Mouse (Mus musculus): ENCODE data around the gene Pde4a.

Gene Pde4a

DNA sequence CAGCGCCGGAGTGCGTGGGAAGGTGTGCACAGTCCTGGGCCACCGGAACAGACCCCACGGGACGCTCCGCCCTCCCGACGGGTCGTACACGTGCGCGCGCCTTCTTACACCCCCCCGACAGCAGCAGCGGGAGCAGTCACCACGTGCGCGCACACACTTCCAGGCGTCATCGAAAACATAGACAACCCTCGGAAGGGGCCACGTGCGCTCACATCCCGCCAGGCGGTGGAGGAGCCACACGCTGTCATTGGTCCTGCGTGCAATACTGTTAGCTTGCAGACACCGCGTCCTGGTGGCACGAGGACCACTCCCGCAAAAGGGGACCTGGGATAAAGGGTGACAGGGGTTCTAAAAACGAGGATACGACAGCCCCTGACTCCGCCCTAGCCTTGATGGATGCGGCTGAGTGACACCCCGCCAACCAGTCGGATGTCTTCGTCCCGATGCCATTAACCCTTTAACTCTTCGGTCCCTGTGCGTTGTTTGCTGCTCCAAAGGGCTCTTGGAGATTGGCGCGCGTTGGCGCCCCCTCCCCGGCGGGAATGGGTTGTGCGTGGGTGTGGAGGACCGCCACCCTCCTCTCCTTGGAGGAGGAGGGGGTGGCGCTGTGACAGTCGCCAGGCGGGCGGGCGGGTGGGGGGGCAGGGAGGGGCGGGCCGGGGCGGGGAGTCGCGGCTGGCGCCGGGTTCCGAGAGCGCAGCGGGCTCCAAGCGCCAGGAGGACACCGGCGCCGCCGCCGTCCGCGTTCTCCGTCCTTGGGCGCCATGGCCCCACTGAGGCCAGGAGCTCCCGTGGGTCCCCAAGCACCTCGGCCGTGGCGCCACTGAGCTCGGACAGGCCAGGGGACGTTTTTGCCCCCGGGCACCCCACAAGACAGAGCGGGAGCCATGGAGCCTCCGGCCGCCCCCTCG is at the start of gene Pde4a:
Gene Pde4a (plus strand): TSS at position 674 of the 911 bp plus-strand sequence.
- ATAC-seq (ENCODE audit: insufficient number of reproducible peaks, low FRiP score, low TSS enrichment), result no peak

DNA sequence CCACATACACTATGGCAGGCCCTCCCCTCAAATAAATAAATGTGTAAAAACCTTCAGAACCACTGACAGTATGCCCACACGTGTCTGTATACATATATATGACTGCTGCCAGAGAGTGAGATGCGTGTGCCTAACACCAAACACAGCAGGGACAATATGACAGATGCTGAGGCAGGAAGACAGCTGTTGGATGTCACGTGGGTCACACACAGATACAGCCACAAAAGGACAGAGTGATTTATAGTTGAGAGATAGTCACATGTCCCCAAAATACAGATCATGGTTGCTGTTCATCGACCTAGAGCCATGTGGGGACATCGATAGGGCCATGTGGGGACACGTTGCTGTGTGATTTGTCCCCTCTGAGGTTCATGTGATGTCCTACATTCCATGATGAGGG is 48.4 kb upstream of the Pde4a start:
- no peak for ATAC-seq (ENCODE audit: insufficient number of reproducible peaks, low FRiP score, low TSS enrichment)

DNA sequence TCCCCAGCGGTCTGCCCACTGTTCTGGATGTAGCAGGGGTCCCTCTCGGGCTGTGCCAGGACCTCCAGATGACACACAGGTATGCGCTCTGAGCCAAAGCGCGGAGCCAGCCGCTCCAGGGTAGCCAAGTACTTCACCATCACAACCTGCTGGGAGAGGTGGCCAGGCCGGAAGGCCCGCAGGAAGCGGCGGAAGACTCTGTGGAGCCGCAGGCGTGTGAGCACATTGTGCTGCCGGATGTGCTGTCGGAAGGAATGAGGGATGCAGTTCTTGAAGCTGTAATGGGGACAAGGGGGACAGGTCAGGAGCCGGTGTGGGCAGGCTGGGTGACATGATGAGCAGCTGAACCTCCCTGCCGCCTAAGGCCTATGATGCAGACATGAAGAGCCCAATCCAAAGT is 44.0 kb upstream of the Pde4a start:
- no peak for ATAC-seq (ENCODE audit: insufficient number of reproducible peaks, low FRiP score, low TSS enrichment)

DNA sequence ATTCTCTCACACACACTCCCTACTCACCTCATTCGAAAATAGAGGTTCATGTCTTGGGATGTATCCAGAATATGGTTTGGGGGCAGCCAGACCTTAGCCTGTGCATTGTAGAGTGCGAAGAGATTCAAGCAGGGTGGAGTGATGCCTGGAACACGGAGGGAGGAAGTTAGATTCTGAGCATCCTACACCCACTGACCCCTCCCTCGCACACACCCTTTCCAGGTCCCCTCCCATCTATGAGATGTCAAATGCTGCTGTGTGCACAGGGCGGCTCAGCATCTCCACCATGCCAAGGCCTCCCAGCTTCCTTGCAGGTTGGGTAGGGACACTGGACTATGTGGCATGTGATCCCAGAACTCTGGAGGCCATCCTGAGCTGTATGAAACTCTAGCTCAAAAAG is 40.7 kb upstream of the Pde4a start:
- ATAC-seq (ENCODE audit: insufficient number of reproducible peaks, low FRiP score, low TSS enrichment), result no peak

DNA sequence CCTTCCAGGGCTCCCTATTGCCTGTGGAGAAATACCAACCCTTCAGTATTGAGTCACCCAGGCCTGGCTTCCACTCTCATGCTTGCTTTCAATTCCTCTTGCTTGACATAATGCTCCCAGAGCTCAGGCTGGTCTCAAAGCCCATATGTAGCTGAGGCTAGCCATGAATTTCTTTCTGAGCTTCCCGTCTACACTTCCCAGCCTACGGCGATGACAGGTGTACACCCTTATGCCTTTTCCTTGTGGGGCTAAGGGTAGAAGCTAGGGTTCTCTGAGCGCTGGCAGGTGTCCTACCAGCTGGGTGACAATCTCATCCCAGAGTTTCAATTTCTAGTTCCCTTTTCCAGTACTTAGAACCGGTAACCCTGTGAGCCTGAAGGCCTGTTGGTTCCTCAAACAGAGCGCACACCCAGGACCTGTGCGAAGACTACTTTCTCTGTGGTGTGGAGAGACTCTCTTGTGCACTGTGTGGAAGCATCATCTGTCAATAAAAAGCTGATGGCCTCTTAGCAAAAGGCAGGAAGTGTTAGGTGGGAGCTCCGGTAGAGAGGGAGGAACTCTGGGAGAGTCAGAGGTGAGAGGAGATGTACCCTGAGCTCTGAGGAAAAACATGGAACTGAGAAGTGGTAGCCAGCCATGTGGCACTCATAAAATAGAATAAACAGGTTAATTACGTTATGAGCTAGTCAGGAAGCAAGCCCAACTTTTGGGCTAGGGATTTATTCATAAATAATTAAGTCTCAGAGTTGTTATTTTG is 39.8 kb upstream of the Pde4a start:
- no peak for ATAC-seq (ENCODE audit: insufficient number of reproducible peaks, low FRiP score, low TSS enrichment)

DNA sequence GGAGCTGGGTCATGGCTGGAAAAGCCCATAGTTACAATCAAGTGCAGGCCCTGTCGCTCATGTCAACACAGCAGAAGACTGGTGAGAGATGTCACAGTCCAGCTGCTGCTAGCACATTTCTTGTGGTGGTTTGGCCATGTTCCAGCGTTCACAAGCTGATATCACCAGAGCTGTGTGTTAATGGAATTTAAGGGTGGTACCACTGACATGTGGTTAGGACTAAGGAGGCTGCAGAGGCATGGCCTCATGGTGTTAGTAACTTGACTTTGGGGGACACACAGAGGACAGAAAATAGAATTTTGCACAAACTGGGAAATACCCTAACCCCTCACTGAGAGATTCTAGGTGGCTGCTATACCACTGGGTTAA is 39.3 kb upstream of the Pde4a start:
- no peak for ATAC-seq (ENCODE audit: insufficient number of reproducible peaks, low FRiP score, low TSS enrichment)

DNA sequence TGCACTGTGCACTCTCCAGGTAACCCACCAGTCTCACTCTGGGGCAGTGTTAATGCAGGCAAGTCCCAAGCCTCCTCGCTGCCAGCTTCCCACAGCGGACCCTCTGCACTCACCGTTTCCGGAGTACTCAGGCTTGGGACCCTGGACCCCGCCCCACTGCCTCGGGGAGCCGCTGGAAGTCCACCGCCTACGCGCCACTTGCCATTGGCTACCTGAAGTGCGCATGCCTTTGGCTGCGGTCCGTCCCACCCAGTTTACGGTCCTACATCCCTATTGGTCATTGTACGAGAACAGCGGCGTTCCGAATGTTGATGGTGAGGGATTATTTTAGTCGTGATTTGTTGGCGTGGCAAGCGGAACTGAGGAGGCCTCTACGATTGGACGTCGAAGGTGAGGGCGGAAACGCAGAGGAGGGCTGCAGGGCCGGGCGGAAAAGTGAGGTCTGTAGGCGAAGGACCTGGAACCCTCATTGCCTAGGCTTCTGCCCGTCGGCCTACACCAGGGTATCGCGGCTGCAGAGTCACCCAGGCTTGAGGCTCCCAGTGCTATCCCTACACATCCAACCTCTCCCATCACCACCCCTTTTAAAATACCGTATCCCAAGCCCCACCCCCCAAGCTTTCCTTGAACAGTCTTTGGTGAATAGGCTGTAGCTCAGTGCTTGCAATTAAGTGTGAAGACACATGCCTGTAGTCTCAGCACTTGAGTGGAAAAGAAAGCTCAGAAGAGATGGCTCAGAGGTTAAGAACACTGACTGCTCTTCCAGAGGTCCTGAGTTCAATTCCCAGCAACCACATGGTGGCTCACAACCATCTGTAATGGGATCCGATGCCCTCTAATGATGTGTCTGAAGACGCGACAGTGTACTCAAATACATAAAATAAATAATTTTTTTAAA is 34.2 kb upstream of the Pde4a start, which contains the start of gene Tyk2:
Gene Tyk2 (minus strand): TSS at position 185 of the 898 bp plus-strand sequence.
- ATAC-seq (ENCODE audit: insufficient number of reproducible peaks, low FRiP score, low TSS enrichment), result peak; percentile 98

DNA sequence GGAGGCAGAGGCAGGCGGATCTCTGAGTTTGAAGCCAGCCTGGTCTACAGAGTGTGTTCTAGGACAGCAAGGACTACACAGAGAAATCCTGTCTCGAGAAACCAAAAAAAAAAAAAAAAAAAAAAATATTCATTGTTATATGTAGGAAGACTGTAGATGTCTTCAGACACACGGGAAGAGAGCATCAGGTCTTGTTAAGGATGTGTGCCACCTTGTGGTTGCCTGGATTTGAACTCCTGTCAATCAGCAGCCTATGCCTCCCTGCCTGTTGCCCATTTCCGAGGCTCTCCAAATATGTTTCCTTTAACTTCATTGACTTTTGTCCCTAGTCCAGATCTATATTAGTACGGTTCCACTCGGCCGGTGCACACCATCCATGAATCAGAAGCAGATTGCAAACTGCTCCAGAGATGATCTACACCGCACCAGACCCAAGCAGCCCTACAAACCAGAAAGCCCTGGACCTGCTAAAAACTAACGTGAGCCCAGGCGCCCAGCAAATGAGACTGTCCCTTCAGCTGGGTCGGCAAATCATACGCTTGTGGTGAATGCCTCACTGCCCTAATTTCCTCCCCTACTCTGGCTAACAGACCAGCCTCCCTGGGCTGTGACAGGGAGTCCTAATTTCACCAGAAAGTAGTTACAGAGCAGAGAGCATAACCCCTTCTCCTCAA is 33.3 kb upstream of the Pde4a start:
- ATAC-seq (ENCODE audit: insufficient number of reproducible peaks, low FRiP score, low TSS enrichment), result no peak

DNA sequence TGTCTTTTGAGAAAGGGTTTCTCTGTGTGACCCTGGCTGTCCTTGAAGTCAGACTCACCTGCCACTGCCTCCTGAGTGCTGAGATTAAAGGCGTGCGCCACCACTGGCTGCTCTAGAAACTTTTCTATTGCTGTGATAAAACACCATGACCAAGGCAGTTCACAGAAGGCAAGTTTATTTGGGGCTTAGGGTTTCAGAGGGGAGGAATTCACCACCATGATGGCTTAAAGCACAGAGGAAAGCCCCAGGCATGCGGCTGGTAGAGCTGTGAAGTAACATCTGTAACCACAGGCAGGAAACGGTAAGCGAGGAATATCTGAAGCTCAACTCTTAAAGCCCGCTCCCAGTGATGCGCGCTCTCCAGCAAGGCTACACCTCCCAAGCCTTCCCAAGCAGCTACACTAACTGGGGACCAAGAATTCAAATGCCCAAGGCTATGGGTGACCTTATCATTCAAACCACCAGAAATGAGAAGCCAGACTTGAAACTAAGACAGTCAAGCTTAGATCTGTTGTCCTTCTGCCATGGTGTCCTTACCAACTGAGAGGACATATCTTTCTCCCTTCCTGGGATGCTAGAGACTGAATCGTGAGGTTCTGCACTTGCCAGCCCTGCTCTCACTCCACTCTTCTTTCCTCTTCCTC is 32.3 kb upstream of the Pde4a start:
- ATAC-seq (ENCODE audit: insufficient number of reproducible peaks, low FRiP score, low TSS enrichment), result no peak

DNA sequence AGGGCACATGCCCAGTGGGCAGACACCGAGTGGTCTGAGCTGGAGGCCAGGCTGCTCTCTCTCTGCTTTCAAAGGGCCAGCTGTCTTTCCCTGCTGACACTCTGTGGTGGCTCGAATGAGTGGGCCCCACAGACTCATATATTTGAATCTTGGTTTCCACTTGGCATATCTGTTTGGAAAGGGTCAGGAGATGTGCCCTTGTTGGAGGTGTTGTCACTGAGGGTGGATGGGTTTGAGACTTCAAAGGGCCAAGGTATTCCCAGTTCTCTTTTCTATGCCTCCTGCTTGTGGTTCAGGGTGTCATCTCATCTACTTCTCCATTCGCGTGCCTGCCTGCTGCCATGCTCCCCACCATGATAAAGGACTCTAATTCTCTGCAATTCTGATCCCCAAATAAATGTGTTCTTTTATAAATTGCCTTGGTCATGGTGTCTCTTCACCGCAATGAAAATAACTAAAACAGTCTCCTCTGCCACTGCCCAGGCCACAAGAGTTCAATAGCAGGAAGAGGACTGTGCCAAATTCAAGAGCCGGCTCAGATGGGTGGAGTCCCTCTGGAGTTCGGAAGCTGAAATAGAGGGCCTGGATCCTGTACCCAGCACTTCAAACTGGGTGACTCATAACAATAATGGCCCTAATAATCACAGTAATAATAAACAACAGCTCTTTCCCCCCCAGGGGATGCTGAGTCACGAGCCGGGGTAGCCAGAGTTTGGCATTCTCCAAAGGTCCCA is 30.8 kb upstream of the Pde4a start:
- ATAC-seq (ENCODE audit: insufficient number of reproducible peaks, low FRiP score, low TSS enrichment), result no peak

DNA sequence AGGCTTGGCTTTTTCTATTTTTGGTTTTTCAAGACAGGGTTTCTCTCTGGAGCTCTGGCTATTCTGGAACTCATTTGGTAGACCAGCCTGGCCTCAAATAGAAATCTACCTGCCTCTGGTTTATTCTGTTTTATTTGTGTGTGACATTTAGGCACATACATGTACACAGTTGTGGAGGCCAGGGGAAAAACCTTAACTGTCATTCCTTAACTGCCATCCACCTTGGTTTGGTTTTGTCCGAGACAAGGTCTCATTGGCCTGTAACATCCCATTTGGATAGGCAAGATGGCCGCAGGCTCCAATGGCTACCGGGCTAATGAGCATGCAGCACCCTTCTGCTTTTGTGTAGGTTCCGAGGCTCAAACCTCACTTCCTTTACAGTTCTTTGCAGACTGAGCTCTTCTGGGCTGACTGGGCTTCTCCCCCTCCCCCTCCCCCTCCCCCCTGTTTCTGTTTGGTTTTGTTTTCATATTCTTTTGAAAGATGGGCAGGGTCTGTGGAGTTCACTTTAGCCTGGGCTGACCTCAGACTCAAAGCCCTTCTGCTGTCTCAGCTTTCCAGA is 30.1 kb upstream of the Pde4a start:
- ATAC-seq (ENCODE audit: insufficient number of reproducible peaks, low FRiP score, low TSS enrichment), result no peak

DNA sequence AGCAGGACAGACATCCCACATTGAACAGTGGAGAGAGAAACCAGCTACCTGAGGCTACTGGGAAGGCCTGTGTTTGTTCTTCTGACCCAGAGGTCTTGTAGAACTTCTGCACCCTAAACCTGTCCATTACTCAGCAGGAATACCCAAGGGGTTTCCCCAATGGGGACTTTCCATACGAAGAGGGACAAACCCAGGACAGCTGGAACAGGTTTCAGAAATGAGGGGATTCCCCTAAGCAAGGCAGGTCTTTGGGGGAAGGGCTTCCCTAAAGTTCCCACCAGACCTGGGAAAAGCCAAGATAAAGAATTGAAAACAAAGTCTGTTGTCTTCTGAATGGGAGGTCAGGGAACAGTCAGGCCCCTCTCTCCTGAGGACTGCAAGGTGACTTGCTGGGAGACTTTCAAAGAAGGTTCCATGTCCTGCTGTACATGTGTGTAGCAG is 29.6 kb upstream of the Pde4a start:
- no peak for ATAC-seq (ENCODE audit: insufficient number of reproducible peaks, low FRiP score, low TSS enrichment)

DNA sequence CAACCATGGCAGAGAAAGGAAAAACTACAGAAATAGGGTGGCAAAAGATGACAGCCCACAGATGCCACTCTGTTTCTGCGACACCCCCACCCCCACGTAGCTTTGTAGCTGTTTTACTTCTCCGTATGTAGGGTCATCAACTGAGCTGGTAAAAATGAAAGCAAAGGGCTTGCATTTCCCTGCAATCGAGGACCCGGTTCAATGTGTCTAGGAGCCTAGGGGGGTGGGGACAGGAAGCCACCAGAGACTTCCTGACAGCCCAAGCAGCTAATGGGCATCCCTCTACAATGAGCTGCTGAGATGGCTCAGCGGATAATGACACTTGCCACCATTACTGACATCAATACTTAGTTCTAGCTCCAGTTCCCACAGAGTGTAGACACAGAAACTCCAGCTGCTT is 29.1 kb upstream of the Pde4a start:
- ATAC-seq (ENCODE audit: insufficient number of reproducible peaks, low FRiP score, low TSS enrichment), result no peak

DNA sequence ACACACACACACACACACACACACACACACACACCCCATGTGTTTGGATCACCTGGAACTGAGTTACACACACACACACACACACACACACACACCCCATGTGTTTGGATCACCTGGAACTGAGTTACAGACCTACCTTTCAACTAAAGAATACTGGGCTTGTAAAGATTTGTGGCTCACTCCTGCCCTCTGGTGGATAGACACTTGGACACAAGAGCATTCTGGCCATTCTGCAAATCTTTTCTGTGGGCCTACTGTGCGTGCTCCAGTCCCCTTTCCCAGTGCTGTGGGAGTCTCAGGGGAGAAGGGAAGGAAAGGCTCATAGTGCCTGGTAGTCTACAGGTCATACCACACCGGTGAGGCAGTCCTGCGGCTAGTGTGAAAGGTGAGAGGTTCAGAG is 28.3 kb upstream of the Pde4a start:
- ATAC-seq (ENCODE audit: insufficient number of reproducible peaks, low FRiP score, low TSS enrichment), result 0 out of 2 replicates have a peak, but pooled peaks have one; percentile 40

DNA sequence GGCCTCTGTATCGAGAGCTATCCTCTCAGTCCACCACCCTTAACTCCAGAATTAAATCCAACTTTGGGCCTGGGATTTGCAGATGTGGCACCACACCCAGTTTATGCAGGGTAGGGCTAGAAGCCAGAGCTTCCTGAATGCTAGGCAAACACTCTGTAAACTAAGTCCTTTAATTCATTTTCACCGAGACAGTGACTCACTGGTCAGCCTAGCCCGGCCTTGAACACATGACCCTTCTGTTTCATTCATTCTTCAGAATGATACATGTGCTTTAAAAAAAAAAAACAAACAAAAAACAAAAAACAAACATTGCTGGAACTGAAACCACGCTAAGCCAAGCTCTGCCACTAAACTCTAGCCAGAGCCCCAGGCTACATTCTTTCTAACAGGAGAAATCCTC is 27.1 kb upstream of the Pde4a start:
- ATAC-seq (ENCODE audit: insufficient number of reproducible peaks, low FRiP score, low TSS enrichment), result no peak

DNA sequence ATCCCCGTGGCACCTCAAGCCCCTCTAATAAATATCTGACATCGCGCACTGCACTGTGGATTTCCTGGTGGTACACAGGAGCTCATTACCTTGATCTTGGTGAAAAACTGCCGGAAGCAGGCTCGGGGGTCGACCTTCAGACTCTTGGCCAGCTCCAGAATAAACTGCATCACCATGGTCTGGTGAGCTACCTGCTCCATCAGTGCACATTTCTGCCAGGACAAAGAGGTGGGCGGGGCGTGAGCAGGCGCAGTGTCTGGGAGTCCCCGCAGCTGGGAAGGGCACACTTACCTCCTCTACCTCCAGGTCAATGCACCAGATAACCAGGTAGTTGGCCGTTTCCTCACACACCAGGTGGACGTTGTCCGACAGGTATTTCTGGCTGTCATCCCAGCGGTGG is 23.6 kb upstream of the Pde4a start:
- ATAC-seq (ENCODE audit: insufficient number of reproducible peaks, low FRiP score, low TSS enrichment), result no peak

DNA sequence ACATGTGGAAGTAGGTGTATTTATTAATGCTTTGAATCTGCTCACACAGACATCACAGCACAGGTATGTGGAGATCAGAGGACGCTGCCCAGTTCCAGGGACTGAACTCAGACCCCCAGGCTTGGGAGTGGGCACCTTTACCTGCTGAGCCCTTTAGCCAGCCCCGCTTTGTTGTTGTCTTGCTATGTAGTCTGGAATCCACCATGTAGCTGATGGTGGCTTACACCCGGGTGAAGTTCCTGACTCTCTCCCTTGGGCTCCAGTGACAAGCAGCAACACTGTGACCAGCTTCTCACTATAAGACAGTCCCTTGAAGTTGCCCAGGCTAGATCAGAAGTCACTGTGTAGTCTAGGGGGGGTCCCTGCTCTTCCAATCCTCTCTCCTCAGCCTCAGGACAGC is 21.2 kb upstream of the Pde4a start:
- ATAC-seq (ENCODE audit: insufficient number of reproducible peaks, low FRiP score, low TSS enrichment), result no peak

DNA sequence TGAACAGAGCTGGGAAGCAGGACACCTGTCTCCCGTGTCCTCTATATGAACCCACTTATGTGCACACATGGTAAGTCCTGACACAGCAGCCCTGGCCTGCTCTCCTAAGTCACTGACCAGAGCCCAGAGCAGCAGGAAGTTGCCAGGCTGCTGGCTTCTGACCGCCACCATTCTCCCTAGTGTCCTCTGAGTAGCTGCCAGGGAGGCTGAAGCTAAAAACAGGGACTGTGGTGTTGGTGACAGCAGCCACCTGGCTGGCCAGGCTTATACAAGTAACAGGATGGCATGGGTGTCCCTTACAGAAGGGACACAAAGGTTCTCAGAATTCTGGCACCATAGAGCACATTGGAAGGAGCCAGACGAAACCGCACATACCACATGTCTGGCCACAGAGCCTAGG is 20.1 kb upstream of the Pde4a start:
- no peak for ATAC-seq (ENCODE audit: insufficient number of reproducible peaks, low FRiP score, low TSS enrichment)

DNA sequence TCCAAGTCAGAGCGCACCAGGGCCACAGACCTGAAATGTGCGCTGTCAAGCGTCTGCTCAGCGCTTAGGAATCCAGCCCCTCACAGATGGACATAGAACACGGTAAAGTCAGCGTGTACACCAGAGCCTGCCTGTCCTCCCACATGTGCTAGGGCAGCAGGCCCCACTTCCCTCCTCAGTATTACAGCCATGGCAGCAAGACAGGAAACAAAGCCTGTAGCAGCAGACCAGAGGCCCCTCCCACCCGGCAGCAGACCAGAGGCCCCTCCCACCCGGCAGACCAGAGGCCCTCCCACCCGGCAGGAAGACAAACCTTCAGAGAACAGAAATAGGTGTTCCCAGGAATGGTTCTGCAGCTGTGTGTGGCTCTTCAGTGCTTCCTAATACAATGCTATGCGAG is 18.8 kb upstream of the Pde4a start:
- ATAC-seq (ENCODE audit: insufficient number of reproducible peaks, low FRiP score, low TSS enrichment), result no peak
